Mouse (Mus musculus) forebrain, embryonic 12.5 days (tissue): ENCODE measurements at regions not wholly inside any gene's neighbourhood (a gene's known extent, or its start where the extent isn't known, plus 50 kb on each side); places are given as distances from the start of the nearest gene placed in this dataset.

ENCODE experiments used
- ATAC-seq: fragments of 200-750 bp; cut with Nextera tagmentation; 2 replicates; pipeline ENCODE4 v1.8.0; 2017; ENCODE audit warnings: moderate TSS enrichment; ENCODE audit not compliant: low FRiP score
- H3K27ac ChIP-seq: fragments of 300-500 bp; sonication (generic); 2 replicates; pipeline ENCODE4 v1.5.1; 2016; ENCODE audit warnings: mild to moderate bottlenecking
- H3K27me3 ChIP-seq: fragments of 300-500 bp; sonication (generic); 2 replicates; pipeline ENCODE4 v1.6.1; 2016; ENCODE audit warnings: mild to moderate bottlenecking
- H3K36me3 ChIP-seq: fragments of 300-500 bp; sonication (generic); replicated peaks from 2 replicates; pipeline ENCODE4 v1.6.1; 2016; ENCODE audit warnings: mild to moderate bottlenecking
- H3K4me1 ChIP-seq: fragments of 300-500 bp; sonication (generic); 2 replicates; pipeline ENCODE4 v1.6.1; 2016
- H3K4me2 ChIP-seq: fragments of 300-500 bp; sonication (generic); 2 replicates; pipeline ENCODE4 v1.6.1; 2016; ENCODE audit warnings: mild to moderate bottlenecking, moderate library complexity
- H3K4me3 ChIP-seq: fragments of 300-500 bp; sonication (generic); replicated peaks from 2 replicates; pipeline ENCODE4 v1.5.1; 2016; ENCODE audit warnings: mild to moderate bottlenecking
- H3K9ac ChIP-seq: fragments of 300-500 bp; sonication (generic); 2 replicates; pipeline ENCODE4 v1.6.1; 2016; ENCODE audit warnings: mild to moderate bottlenecking
- H3K9me3 ChIP-seq: fragments of 300-500 bp; sonication (generic); 2 replicates; pipeline ENCODE4 v1.6.1; 2016
- WGBS: fragments of 180-500 bp; shearing (Covaris S2); methylation state at CpG from one replicate; pipeline ENCODE4 v1.1.7; 2016; 5-methylcytosine and 5-hydroxymethylcytosine counted together

DNA sequence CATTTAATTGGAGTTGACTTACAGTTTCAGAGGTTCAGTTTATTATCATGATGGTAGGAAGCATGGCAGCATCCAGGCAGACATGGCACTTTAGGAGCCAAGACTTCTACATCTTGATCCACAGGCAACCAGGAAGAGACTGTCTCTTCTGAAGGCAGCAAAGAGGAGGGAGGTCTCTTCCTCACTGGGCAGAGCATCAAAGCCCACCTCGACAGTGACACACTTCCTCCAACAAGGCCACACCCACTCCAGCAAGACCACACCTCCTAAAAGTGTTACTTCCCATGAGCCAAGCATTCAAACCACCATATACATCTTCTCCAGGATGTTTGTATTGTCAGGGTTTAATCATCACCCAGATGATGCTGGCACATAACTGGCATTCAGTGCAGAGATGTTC lies 141.5 kb downstream of the Zfp706 start:
- Histone ChIP-seq H3K9ac (no peak overlapping the region), H3K27me3 (no peaks in the 10 kb centered on the region), H3K4me3 (no peak overlapping the region), H3K4me2 (no peak overlapping the region), H3K27ac (no peak overlapping the region), H3K9me3 (no peaks in the 10 kb centered on the region), H3K4me1 (no peaks in the 10 kb centered on the region), H3K36me3 (no peaks in the 10 kb centered on the region)
- 65% methylated on average over 1 of the region's 1 CpGs for WGBS
- ATAC-seq = no peak

DNA sequence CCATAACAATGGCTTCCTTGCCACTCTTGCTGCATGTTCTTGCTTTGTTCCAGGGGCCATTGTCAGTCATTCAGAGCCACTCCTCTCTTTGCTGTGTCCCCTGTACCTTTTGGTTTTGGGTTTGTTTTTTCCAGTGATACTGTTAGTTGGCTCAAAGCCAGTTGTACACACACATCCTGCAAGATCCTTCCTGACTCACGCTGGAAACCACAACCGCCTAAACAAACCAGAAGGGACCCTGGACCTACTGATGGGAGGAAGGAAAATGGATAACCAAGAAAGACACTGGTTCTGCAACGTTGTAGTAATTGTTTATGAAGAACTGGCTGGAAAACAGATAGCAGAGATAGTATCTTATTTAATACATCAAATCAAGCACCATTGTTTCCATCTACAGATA lies 142.2 kb downstream of the Zfp706 start:
- no peaks in the 10 kb centered on the region for H3K36me3 ChIP-seq
- H3K9ac ChIP-seq = no peak overlapping the region
- no peak overlapping the region for H3K27ac ChIP-seq
- no peak overlapping the region for H3K4me2 ChIP-seq
- ATAC-seq = no peak
- no peaks in the 10 kb centered on the region for H3K27me3 ChIP-seq
- no peaks in the 10 kb centered on the region for H3K9me3 ChIP-seq
- H3K4me1 ChIP-seq = no peaks in the 10 kb centered on the region
- WGBS = 84% methylated on average over 3 of the region's 3 CpGs
- no peak overlapping the region for H3K4me3 ChIP-seq

DNA sequence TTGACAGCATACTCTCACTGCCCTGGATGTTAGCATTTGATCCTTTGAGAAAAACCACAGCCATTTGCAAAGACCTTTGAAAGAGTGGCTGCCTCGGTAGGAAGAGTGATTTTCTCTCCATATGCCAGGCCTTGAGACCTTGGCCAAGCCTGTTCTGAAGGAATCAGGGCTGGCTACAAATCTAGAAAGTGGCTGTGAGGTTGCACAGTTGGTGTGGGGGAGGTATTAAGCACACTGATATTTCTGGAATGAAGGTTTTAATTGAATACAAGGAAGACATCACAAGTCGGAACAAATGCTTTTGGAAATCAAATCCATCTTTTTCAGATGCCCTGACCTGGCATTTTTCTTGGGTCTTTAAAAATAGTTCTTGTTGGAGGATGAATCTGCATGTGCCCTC lies 143.5 kb downstream of the Zfp706 start:
- WGBS = 77% methylated on average over 2 of the region's 2 CpGs
- Histone ChIP-seq H3K27me3 (no peaks in the 10 kb centered on the region), H3K27ac (no peak overlapping the region), H3K4me3 (no peak overlapping the region), H3K4me2 (no peak overlapping the region), H3K36me3 (no peaks in the 10 kb centered on the region), H3K4me1 (no peaks in the 10 kb centered on the region), H3K9ac (no peak overlapping the region), H3K9me3 (no peaks in the 10 kb centered on the region)
- ATAC-seq = no peak

DNA sequence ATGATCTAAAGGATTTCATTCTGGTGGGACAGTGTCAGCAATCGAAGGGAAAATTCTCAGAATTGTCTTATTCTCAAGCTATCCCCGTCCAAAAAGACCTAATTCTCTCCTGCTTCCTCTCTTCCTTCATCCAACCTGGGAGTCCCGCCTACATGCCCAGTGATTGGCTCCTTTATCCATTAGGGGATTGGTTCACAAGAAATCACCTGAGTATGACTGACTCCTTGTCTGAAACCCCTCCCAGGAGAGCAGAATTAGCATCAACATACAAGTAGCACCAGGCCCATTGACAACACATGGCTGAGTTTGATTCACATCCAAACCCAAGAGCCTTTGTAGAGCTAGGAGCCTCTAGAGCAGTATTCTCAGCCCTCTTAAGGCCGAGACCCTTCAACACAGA lies 148.9 kb downstream of the Zfp706 start:
- no peak for ATAC-seq
- H3K4me2 ChIP-seq = no peak overlapping the region
- H3K27ac ChIP-seq = no peak overlapping the region
- WGBS = 87% methylated on average over 4 of the region's 4 CpGs
- H3K4me1 ChIP-seq = peaks cover 3% of the 10 kb centered on the region
- no peak overlapping the region for H3K9ac ChIP-seq
- no peaks in the 10 kb centered on the region for H3K27me3 ChIP-seq
- H3K36me3 ChIP-seq = no peaks in the 10 kb centered on the region
- no peaks in the 10 kb centered on the region for H3K9me3 ChIP-seq
- H3K4me3 ChIP-seq = no peak overlapping the region

DNA sequence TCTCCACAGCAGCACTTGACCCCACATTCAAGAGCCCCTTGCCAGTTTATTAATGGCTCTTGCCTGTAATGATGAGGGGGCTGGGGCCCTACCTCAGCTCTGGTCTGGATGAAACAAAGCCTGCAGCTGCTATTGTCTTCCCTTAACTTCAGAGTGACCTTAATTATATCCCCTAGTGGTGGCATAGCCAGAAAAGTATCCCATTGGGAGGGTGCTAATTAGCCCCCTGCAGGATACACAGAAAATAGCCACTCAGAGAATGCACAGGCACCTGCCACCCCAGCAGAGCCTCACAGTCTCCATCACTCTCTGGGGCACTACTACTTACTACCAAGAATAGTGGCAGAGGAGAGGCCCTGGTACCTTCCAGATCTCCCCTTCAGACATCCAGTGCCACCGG lies 150.0 kb downstream of the Zfp706 start:
- Histone ChIP-seq H3K4me2 (no peak overlapping the region), H3K4me3 (no peak overlapping the region), H3K9me3 (no peaks in the 10 kb centered on the region), H3K27ac (no peak overlapping the region), H3K9ac (no peak overlapping the region), H3K4me1 (peaks cover 3% of the 10 kb centered on the region), H3K27me3 (no peaks in the 10 kb centered on the region), H3K36me3 (no peaks in the 10 kb centered on the region)
- 83% methylated on average over 1 of the region's 1 CpGs for WGBS
- ATAC-seq = no peak

DNA sequence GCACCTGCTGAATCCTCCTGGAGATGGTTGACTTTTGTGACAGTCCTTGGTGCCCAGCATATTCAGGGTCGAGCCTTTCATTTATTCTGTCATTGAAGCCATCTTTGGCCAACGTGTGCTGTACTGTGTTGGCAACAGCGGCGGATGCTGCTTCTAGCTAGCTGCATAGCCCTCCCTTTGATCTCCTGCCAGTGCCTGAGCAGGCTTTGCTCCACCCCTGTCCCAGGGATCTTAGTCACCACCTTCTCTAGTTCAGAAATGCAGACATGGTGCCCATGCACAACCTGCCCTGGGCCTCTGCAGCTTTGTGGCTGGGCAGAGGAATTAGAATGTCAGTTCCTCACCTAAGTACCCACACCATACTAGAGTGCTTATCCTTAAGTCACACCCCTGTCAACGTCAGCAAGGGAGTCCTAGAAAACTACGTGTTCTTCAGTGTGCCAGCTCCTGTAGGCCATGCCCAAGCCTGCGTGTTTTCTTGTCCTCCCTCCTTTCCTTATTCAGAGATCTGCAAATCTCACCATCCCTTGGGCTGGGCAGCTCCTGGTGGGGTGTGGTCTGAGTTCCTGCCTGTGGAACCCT lies 151.9 kb downstream of the Zfp706 start:
- no peak overlapping the region for H3K4me3 ChIP-seq
- WGBS = 77% methylated on average over 7 of the region's 7 CpGs
- H3K4me1 ChIP-seq = peaks cover 3% of the 10 kb centered on the region
- H3K27ac ChIP-seq = no peak overlapping the region
- H3K36me3 ChIP-seq = no peaks in the 10 kb centered on the region
- no peaks in the 10 kb centered on the region for H3K27me3 ChIP-seq
- H3K9me3 ChIP-seq = no peaks in the 10 kb centered on the region
- ATAC-seq = no peak
- no peak overlapping the region for H3K4me2 ChIP-seq
- H3K9ac ChIP-seq = no peak overlapping the region

DNA sequence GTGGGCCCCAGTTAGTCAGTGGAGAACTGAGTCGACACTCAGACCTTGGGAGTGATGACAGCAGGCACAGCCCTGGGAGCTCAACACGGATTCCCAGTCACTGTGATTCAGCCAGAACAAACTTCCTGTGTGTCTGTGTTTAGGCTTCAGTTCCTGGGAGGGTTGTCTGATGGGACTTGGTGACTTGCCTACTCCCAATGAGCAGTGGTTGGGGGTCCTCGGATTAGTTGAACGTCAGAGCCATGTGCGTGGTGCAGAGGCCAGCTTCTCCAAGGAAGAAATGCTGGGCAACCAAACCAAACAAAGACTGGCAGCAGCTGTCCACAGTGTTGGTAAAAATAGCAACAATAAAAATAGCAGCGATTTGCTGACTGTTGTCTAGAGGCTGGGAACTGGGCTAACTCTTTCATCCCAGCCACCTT lies 152.7 kb downstream of the Zfp706 start:
- Histone ChIP-seq H3K9ac (no peak overlapping the region), H3K4me2 (no peak overlapping the region), H3K9me3 (no peaks in the 10 kb centered on the region), H3K36me3 (no peaks in the 10 kb centered on the region), H3K4me3 (no peak overlapping the region), H3K4me1 (peaks cover 3% of the 10 kb centered on the region), H3K27me3 (no peaks in the 10 kb centered on the region), H3K27ac (no peak overlapping the region)
- WGBS = 77% methylated on average over 6 of the region's 6 CpGs
- ATAC-seq = no peak

DNA sequence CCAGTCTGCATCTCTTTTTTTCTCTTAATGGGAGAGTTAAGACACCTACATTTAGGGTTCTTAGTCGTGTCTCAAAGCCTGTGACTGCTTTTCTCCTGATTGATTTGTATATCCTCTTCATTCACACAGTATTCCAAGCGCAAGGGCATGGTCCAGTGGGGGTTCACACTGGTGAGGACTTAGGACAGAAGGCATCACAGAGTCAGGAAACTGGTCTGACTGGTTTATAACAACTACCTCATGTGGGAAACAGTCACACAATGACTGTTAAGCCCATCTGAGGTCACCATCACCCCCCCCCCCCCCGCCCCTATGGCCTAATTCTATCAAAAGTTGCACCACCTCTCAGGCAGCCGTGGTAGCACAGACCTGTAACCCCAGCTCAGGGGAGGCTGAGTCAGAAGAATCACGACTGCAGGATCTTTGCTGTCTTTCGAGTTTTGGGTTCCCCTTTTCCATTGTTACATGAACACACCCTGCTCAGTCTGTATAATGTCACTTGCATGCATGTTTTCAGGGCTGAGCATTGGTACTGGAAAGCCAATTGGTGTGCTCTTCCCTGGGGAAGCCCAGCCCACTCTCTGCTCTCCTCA lies 155.2 kb downstream of the Zfp706 start:
- Histone ChIP-seq H3K36me3 (no peaks in the 10 kb centered on the region), H3K9ac (no peak overlapping the region), H3K4me2 (no peak overlapping the region), H3K4me1 (no peaks in the 10 kb centered on the region), H3K4me3 (no peak overlapping the region), H3K27ac (no peak overlapping the region), H3K27me3 (no peaks in the 10 kb centered on the region), H3K9me3 (no peaks in the 10 kb centered on the region)
- whole genome bisulfite sequencing = 69% methylated on average over 6 of the region's 6 CpGs
- ATAC-seq = no peak

DNA sequence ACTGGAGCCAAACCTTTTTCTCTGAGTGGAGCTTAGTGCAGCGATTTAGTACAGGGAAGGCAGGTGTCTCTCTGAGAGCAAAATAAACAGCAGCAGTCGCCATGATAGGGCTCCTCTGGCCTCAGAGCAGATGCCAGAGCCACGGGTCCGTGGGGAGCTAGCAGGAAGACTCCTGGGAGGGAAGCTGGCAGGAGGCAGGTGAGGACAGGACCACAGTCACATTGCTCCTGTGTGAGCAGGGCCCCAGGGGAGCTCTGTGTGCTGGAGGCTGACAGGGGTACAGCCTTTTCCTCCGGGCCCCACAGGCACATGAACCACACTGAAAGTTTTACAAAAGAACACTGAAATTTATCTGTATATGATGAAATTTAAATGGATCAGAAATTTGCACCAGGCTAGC lies 159.3 kb downstream of the Zfp706 start:
- 61% methylated on average over 5 of the region's 5 CpGs for WGBS
- ATAC-seq = no peak
- no peak overlapping the region for H3K4me3 ChIP-seq
- H3K27ac ChIP-seq = no peak overlapping the region
- H3K4me1 ChIP-seq = no peaks in the 10 kb centered on the region
- H3K27me3 ChIP-seq = no peaks in the 10 kb centered on the region
- no peak overlapping the region for H3K9ac ChIP-seq
- no peak overlapping the region for H3K4me2 ChIP-seq
- no peaks in the 10 kb centered on the region for H3K36me3 ChIP-seq
- no peaks in the 10 kb centered on the region for H3K9me3 ChIP-seq

DNA sequence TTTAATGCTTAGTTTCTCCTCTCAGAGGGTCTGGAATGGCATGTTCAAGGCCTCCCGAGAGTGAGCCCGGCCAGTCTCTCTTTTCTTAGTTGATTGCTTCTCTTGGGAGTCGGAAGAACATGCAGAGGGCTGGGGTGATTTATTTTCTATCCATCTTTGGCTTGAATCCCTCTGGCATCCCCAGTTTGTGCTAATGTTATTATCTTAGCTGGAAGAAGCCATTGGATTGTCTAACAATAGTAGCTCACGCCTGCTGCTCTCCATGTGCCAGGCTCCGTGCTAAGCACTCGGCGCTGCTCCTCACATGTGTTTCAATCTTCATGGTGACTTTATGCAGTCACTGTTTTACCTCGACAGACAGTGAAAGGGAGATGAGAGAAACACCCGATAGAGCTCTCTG lies 160.8 kb downstream of the Zfp706 start:
- WGBS = 78% methylated on average over 9 of the region's 9 CpGs
- no peaks in the 10 kb centered on the region for H3K9me3 ChIP-seq
- H3K4me2 ChIP-seq = no peak overlapping the region
- ATAC-seq = no peak
- no peaks in the 10 kb centered on the region for H3K4me1 ChIP-seq
- H3K36me3 ChIP-seq = no peaks in the 10 kb centered on the region
- H3K4me3 ChIP-seq = no peak overlapping the region
- no peaks in the 10 kb centered on the region for H3K27me3 ChIP-seq
- no peak overlapping the region for H3K27ac ChIP-seq
- H3K9ac ChIP-seq = no peak overlapping the region
